Mouse (Mus musculus) brain, embryonic 14.5 days (tissue): ENCODE data around the gene Ahnak. TPM values are rescaled to one million over a fixed set of nuclear protein-coding genes. Genes with fewer than 3 reads are reported as not detected.
A peak's percentile ranks its signal among the peaks of the same experiment; 100 is the strongest.

Experiments
- DNase-seq: peaks from one replicate; pipeline ENCODE4 v3.0.0-alpha.2; 2011; ENCODE audit warnings: low read depth
- CTCF ChIP-seq: fragments of 200-500 bp; IDR thresholded peaks from 2 replicates; pipeline ENCODE4 v1.5.1; 2012; ENCODE audit warnings: inconsistent platforms, mild to moderate bottlenecking, moderate library complexity, borderline replicate concordance; ENCODE audit not compliant: insufficient read depth, insufficient read length; ENCODE audit errors: extremely low read depth
- POLR2A ChIP-seq: fragments of 200-500 bp; IDR thresholded peaks from 2 replicates; pipeline ENCODE4 v1.6.1; 2012; ENCODE audit warnings: mild to moderate bottlenecking, inconsistent platforms, borderline replicate concordance; ENCODE audit not compliant: poor library complexity, insufficient read depth, insufficient read length, severe bottlenecking; ENCODE audit errors: extremely low read depth
- polyA plus RNA-seq: library from polyadenylated mRNA; depleted of rRNA; stranded (reverse); fragments of >200 nt; gene quantifications from 2 replicates; pipeline ENCODE4 v1.2.3, GENCODE M21; 2012

The Ahnak gene
- polyA plus RNA-seq, 1 experiment = 6.0 TPM

DNA sequence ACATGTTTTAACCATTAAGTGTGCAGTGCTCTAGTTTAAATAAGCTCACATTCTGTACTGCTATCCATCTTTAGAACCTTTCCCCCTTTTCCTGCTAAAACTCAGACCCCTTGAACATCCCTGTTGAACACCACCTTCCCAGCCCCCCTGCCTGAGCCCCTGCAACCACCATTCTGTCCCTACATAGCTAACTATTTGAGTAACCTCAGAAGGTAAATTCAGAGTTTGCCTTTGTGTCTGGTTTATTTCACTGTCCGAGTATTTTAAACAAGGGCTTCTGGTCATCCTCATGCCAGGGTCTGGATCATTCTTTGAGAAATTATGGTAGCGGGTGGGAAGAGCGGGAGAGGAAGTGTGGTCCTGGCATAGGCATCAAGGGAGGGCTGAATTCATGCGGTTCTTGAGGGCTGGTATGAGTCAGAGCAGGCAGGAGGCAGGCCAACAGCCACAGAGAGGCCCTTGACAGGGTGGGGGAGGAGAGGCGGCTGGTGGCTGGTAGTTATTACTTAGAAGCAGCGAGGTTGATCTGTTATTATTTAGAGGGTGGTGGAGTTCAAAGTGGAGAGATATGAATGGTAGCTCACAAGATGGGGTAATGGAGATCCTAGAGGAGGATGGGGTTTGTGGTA, 63.8 kb downstream of the Ahnak start:
- TF ChIP-seq POLR2A = no peak
- no peak for TF ChIP-seq CTCF
- no peak for DNase-seq

DNA sequence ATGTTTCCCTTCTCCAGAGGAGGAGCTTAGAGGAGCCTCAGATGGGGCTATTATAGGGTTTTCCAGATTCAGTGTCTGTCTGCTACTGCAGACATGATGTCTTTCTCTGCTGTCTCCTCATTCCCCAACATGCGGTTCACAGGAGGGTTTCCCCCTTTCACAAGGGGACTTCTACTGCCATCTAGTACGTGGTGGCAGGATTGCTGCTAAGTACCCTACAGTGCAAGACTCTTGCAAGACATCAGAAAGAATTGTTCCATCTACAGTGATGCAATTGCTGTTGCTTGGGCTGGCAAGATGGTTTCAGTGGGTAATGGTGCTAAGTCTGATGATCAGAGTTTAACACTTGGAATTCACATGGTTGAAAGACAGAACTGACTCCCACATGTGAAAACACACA, 66.1 kb downstream of the Ahnak start:
- peak; percentile 61 for DNase-seq

DNA sequence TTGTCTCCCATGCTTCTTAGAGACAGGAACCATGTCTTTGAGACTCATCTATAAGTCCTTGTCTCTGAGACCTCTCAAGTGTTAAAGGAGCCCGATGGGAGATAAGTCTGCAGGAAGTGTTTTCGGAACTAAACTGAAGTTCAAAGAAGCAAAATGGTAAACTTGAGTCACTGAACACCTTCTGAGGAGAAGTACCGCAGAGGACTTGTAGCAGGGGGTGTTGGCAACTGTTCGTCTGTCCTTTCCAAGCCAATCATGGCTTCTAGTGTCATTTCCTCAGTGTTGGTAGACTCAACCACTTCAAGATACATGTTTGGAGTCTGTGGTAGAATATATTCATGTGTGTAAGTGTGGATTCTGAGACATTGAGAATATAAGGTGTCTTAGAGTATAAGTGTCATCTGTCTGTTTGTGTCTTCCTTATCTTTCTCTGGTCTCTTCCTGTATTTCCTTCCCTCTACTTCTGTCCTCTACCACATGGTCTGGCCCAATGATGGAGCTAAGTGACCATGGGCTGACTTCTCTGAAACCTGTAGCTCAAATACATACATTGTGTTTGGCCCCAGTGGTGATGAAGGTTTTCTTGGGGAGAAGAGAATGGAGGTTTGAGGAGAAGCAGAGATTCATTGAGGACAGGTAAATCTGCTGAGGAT, 66.7 kb downstream of the Ahnak start:
- no peak for DNase-seq
- TF ChIP-seq CTCF (no peak), POLR2A (no peak)

More for the DNA sequence above, 66.1 kb downstream of the Ahnak start:
- no peak for TF ChIP-seq POLR2A
- peak; percentile 36; the same call in 1 of the 2 replicates for TF ChIP-seq CTCF

DNA sequence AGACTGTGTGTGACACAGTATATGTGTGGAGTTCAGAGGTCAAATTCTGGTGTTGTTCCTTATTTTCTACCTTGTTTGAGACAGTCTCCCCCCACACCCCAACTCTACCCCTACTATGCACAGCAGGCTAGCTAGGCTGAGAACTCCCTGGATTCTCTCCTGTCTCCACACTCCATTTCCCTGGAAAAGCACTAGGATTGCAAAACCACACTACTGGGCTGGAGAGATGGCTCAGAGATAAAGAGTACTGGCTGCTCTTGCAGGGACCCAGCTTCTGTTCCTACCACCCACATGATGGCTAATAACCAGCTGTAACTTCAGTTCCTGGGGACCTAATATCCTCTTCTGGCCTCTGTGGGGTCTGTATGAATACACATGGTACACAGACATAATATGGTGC, 68.6 kb downstream of the Ahnak start:
- DNase-seq = no peak
- TF ChIP-seq POLR2A (no peak), CTCF (no peak)

DNA sequence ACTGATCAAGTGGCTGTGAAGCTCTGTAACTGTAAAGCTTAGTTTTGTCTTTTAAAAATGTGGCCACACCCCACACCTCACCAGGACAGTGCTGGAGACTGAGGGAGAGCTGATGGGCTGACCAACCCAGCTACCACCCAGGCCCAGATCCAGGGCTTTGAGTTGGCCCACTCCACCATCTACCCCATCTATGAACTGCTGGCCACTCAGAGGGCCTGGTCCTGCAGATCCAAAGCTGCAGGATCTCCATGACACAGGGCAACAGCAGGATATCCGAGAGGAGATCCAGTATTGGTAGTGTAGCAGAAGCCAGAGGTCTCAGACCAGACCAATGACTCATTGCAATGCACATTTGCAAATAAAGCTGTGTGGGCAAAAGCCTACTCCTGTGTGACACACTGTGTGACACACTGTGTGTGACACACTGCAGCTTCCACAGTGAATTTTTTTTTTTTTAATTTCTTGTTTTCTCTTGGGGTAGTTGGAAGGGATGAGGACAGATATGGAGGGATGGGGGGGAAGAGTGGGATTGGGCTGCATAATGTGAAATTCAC, 69.3 kb downstream of the Ahnak start:
- DNase-seq = no peak
- TF ChIP-seq POLR2A (no peak), CTCF (no peak)

DNA sequence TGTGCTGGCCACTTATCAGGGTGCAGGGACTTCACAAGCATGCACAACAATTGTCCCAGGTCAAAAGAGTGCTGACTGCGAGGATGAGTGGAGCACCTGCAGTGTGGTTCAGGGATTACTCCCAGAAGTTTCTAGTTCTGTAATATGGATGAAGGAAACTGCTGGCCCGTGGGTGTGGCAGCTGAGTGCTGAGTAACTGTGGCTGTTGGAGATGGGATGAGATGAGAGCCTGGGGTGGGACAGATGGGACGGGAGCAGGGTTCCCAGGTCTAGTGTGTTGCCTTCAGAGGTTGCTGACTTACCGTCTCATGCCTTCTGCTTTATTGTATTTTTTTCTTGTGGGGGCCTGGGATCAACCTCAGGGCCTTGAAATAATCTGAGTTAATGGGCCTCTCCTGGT, 69.9 kb downstream of the Ahnak start:
- TF ChIP-seq POLR2A (no peak), CTCF (no peak)
- no peak for DNase-seq

DNA sequence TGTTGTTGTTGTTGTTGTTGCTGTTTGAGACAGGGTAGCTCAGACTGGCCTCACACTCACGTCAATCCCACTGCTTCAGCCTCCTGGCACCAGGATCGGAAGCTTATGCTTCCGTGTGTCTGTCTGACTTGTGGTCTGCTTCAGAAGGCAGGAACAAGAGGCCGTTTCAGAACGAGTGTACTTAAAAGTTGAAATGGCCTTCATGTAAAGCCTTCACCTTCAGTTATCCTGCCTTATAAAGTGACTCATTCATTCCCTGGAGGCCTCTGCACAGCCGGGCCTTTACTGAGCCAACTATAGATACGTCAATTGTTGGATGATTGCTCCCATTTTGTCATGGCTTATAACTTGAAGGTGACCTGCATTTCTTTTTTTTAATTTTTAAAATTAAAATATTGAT, 70.3 kb downstream of the Ahnak start:
- no peak for TF ChIP-seq CTCF
- no peak for TF ChIP-seq POLR2A
- DNase-seq = no peak

DNA sequence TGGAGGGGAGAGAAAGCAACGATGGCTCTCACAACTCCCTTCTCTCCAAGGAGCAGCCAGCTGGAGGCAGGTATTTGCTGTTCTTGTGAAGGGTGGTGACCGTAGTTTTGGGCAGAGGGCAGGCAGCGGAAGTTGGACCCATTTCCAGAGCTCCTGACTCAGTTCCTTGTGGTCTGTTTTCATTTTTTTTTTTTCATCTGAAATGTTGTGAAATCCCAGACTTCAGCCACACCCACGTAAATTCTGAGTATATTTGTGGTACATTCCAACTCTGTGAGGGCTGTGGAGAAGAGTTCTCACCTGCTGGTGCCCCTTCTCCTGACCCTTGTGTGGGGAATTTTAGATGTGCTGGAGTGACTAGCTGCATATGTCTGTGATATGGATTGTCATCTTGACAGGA, 71.0 kb downstream of the Ahnak start:
- no peak for DNase-seq
- TF ChIP-seq CTCF (no peak), POLR2A (no peak)

DNA sequence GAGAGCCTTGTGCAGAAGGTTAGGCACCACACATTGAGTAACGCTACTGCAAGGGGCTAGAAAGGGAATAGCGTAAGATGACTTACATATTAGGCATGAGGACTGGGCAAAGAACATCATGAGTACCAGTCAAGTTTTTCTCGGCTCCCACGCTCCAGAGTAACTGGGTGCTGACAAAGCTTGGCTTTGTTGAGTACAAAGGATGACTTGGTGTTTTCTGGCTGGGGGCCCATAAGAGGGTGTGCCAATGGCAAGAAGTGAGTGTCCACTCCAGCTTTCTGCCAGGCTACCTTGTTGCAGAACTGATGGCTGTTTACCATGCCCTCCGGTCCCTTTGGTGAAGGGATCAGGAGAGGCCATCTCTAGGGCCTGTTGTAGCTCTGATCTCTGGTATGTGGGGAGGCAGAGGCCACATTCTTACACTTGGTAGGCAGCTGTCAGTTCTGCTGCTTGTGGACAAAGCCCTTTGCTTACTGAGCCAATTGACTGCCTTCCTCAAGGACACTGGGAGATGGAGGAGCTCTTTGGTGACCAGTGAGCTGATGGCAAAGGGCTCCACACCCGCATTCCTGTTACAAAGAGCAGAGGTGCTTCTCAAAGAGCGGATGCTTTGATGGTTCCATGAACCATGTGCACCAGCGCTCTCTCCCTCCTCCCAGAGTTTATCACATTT, 72.3 kb downstream of the Ahnak start:
- no peak for TF ChIP-seq POLR2A
- no peak for TF ChIP-seq CTCF
- DNase-seq = no peak

DNA sequence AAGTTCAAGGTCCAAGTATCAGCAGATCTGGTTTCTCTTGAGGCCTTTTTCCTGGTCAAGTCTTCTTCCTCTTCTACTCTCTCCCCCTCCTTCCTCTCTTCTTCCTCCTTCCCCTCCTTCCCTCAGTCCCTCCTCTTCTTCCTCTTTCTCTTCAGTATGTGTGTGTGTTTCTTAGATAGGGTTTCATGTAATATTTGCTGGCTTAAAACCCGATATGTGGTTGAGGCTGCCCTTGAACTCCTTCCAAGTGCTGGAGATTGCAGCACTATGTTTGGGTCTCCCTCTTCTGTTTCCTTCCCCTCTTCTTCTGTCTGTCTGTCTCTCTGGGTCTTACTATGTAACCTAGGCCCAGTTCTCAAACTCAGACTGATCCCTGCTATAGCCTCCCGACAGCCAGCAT, 73.7 kb downstream of the Ahnak start:
- TF ChIP-seq CTCF (no peak), POLR2A (no peak)
- DNase-seq = no peak

DNA sequence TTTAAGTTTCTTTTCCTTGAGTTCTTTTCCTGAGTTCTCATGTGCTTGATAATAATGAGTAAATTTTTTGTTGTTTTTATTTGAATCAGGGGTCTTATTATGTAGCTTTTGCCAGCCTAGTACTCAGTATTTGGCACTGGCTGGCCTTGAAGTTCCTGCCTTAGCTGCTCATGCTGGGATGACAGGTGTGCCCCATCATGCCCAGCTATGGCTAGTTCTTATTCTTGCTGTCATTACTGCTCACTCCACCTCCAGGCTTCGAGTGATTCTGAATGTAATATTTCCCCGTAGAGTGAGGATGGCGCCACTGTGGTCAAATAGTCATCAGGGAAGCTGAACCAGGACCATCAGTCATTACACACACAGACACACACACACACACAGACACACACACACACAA, 74.7 kb downstream of the Ahnak start:
- no peak for DNase-seq
- no peak for TF ChIP-seq POLR2A
